Mouse (Mus musculus) intestine, embryonic 14.5 days (tissue): ENCODE results near the gene Ppp4r3a. TPM values are rescaled to one million over a fixed set of nuclear protein-coding genes. Genes with fewer than 3 reads are reported as not detected.

Experiments
- ATAC-seq: fragments of 200-750 bp; cut with Nextera tagmentation; replicated peaks from 2 replicates; pipeline ENCODE4 v1.8.0; 2017; ENCODE audit warnings: low read depth, moderate number of reproducible peaks, moderate TSS enrichment, moderate library complexity; ENCODE audit not compliant: low FRiP score, low TSS enrichment
- DNase-seq: peaks from one replicate; pipeline ENCODE4 v3.0.0-alpha.2; 2018; ENCODE audit warnings: low spot score
- H3K27ac ChIP-seq: fragments of 300-500 bp; sonication (generic); 2 replicates; pipeline ENCODE4 v1.5.1; 2014; ENCODE audit warnings: low read depth, mild to moderate bottlenecking, control low read depth
- H3K27me3 ChIP-seq: fragments of 300-500 bp; sonication (generic); replicated peaks from 2 replicates; pipeline ENCODE4 v1.6.1; 2014; ENCODE audit warnings: low read length, control low read depth; ENCODE audit not compliant: control insufficient read depth, insufficient read depth
- H3K36me3 ChIP-seq: fragments of 300-500 bp; sonication (generic); 2 replicates; pipeline ENCODE4 v1.6.1; 2014; ENCODE audit warnings: low read length, control low read depth; ENCODE audit not compliant: control insufficient read depth, insufficient read depth
- H3K4me1 ChIP-seq: fragments of 300-500 bp; sonication (generic); replicated peaks from 2 replicates; pipeline ENCODE4 v1.6.1; 2014; ENCODE audit warnings: low read length, control low read depth, mixed read lengths; ENCODE audit not compliant: control insufficient read depth, insufficient read depth
- H3K4me2 ChIP-seq: fragments of 300-500 bp; sonication (generic); 2 replicates; pipeline ENCODE4 v1.6.1; 2014; ENCODE audit warnings: low read length
- H3K4me3 ChIP-seq: fragments of 300-500 bp; sonication (generic); 2 replicates; pipeline ENCODE4 v1.5.1; 2014; ENCODE audit warnings: low read depth, low read length, control low read depth, mixed read lengths
- H3K9ac ChIP-seq: fragments of 300-500 bp; sonication (generic); 2 replicates; pipeline ENCODE4 v1.6.1; 2014; ENCODE audit warnings: mild to moderate bottlenecking, low read length
- H3K9me3 ChIP-seq: fragments of 300-500 bp; sonication (generic); 2 replicates; pipeline ENCODE4 v1.6.1; 2016; ENCODE audit warnings: low read length, control low read depth; ENCODE audit not compliant: control insufficient read depth
- WGBS: fragments of 180-500 bp; shearing (Covaris S2); extraction: QIAGEN DNeasy Blood & Tissue Kit; methylation state at CpG from one replicate; pipeline ENCODE4 v1.1.7; 2014; 5-methylcytosine and 5-hydroxymethylcytosine counted together
- polyA plus RNA-seq: library from polyadenylated mRNA; unstranded; fragments of >200 nt; fragmentation: Nextera tagmentation; extraction: Ambion mirVana; gene quantifications from 2 replicates; pipeline ENCODE4 v1.2.1, GENCODE M21; 2014

Gene Ppp4r3a
- polyA plus RNA-seq, 1 experiment from 2014 or later = 45.5 TPM

DNA sequence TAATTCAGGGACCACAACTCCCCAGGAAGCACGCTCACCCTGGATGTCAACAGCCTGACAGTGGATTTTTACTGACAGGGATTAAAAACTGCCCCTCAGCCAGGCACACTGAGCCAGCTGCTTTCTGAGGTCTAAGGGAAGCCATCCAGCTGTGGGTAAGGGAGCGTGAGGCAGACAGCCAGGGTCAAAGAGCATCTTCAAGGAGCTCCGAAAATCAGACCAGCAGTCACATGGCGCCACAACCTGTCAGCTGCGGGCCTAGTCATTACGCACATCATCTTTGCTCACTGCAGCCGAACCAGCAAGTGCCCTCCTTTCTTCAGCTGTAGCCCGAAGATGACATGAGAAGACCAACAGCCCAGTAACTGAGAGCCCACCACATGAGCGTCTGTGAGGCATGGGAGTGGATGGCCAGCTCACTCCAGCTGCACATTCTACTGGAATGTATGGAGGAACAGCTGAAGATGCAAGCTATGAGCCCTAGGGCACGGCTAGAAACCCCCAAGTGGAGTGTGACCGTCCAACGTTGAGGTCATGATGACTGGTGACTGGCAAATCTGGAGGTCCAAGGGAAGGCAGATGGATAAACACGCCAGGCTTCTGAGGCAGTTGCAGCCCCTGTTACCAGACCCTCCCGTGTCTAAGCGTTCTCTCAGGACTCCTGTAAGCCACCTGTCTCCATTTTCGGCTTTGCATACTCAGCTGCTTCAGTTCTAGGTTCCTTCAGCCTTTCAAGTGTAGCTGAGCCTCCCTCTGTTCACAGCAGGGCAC lies 87.7 kb downstream of the Ppp4r3a start:
- H3K9ac ChIP-seq = no peak overlapping the region
- no peak overlapping the region for H3K4me3 ChIP-seq
- H3K4me1 ChIP-seq = peaks cover 21% of the 10 kb centered on the region
- DNase-seq (no peak), ATAC-seq (no peak)
- H3K9me3 ChIP-seq = no peaks in the 10 kb centered on the region
- no peak overlapping the region for H3K4me2 ChIP-seq
- no peak overlapping the region for H3K27ac ChIP-seq
- WGBS = 64% methylated on average over 16 of the region's 16 CpGs
- no peaks in the 10 kb centered on the region for H3K36me3 ChIP-seq
- no peaks in the 10 kb centered on the region for H3K27me3 ChIP-seq

DNA sequence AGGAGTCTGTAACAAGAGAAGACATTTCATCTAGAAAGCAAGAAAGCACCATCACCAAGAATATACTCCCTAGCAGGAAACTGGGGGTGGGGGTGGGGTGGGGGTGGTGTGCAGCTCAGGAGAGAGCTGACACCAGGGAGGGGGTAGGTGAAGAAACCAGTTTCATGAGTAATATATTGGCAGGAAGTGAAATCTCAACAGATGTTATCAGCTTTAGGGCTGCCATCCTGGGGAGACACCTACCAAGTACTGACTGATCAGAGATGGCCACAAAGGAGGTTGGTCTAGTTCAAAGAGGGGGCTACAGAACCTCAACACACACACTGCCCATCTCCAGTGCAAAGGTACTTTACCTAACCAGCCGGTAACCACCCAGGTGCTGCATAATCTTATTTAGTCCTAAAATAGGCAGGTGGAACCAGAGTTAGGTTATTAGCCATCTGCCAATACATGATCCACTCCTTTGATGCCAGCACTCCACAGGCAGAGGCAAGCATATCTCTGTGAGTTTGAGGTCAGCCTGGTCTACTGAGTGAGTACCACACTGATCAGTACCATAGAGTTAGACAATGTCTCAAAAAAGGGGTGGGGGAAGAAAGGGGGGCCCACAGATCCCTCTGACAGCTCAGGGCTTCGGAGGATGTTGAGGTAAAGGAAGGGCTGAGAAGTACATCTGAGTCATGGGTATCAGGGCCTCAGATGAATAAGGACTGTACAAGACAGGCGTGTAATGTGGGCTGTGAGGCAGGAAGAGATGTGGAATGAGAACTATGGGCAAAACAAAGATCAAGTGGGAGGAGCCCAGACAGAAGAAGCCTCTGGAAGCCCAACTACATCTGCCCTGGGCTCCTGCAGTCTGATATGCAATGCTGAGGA lies 89.1 kb downstream of the Ppp4r3a start:
- 74% methylated on average over 3 of the region's 3 CpGs for WGBS
- Histone ChIP-seq H3K4me1 (peaks cover 20% of the 10 kb centered on the region), H3K27me3 (no peaks in the 10 kb centered on the region), H3K9ac (no peak overlapping the region; the same call in 1 of the 2 replicates), H3K27ac (no peak overlapping the region), H3K4me2 (no peak overlapping the region), H3K9me3 (no peaks in the 10 kb centered on the region), H3K4me3 (no peak overlapping the region), H3K36me3 (no peaks in the 10 kb centered on the region)
- DNase-seq (no peak), ATAC-seq (no peak)

DNA sequence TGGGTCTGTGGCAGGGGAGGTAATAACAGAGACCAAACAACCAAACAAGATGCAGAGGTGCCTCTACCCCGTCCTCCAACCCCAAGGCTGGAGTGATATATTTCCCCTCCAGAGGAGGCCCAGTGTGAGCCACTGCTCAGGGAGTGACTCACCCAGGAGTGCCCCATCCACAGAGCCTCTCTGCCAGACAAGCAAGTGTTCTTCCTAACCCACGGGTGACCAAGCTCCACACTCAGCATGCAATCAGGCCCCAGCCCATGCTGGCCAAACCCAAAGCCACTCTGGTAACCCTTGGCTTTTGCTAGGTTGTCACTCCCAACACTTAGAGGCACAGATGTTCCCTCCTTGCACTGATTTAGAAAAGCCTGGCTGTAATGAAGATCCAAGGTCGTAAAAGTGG lies 90.4 kb downstream of the Ppp4r3a start:
- no peak for DNase-seq
- Histone ChIP-seq H3K9ac (no peak overlapping the region), H3K4me3 (no peak overlapping the region), H3K36me3 (no peaks in the 10 kb centered on the region), H3K9me3 (no peaks in the 10 kb centered on the region), H3K4me1 (peaks cover 9% of the 10 kb centered on the region), H3K27ac (no peak overlapping the region), H3K4me2 (no peak overlapping the region), H3K27me3 (no peaks in the 10 kb centered on the region)
- ATAC-seq = no peak
- 58% methylated on average over 3 of the region's 3 CpGs for WGBS

DNA sequence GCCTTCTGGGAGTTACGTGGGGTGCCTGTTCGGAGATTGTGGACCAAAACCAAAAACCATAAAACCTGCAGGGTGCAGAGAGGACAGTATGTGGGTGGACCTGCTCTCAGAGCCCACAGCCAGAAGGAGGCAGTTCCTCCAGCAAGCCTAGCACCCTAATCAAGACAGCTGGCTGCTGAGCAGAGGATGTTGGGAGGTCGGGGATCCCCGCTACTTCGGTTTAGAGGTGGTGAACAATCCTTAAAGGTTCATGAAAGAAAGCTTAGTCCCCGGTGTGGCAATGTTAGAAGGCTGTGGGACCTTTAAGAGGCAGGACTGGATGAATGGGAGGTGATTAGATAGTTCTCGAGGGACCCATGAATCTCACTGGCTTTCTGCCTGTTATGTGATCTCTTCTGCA lies 91.0 kb downstream of the Ppp4r3a start:
- no peaks in the 10 kb centered on the region for H3K27me3 ChIP-seq
- DNase-seq (no peak), ATAC-seq (no peak)
- 0 out of 2 replicates have a peak, but pooled peaks cover 5% of the 10 kb centered on the region for H3K4me1 ChIP-seq
- H3K9ac ChIP-seq = no peak overlapping the region
- no peak overlapping the region for H3K4me3 ChIP-seq
- no peak overlapping the region for H3K4me2 ChIP-seq
- no peaks in the 10 kb centered on the region for H3K9me3 ChIP-seq
- H3K27ac ChIP-seq = no peak overlapping the region
- no peaks in the 10 kb centered on the region for H3K36me3 ChIP-seq
- 75% methylated on average over 7 of the region's 7 CpGs for WGBS

DNA sequence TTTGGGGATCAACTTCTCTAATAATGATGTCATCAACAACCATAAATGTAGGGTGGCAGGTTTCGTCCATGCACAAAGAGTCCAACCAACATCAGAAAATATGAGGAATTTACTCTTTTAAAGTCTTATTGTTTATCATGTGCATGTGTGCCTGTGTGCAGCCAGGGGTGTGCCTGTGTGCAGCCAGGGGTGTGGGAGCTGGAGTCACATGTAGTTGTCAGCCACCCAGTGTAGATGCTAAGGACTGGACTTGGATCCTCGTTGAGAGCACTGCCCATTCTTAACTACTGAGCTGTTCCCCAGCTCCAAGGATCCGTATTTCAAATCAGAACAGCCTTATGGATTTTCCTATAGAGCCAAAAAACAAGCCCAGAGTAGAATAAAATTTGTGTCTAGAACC lies 92.4 kb downstream of the Ppp4r3a start:
- no peak overlapping the region for H3K4me2 ChIP-seq
- H3K27ac ChIP-seq = no peak overlapping the region

DNA sequence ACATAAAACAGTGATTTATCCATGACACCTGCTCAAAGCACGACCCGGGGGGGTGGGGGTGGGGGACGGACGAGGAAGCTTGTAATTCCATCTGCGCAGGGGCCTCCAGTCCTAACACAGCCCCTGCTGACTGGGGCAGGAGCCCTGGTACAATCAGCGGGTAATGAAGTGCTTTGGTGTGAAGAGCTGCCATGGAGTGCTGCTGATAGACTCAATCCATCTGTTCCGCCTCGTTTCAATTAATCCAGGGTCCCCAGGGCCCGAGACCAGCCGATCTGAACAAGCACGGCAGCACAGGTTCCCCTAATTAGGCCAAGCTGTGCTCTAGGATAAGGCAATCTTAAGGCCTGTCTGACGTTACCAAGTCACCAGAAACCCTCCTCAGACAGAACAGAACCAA lies 93.2 kb downstream of the Ppp4r3a start:
- H3K4me2 ChIP-seq = no peak overlapping the region
- no peaks in the 10 kb centered on the region for H3K36me3 ChIP-seq
- ATAC-seq (no peak), DNase-seq (no peak)
- H3K9me3 ChIP-seq = no peaks in the 10 kb centered on the region
- no peaks in the 10 kb centered on the region for H3K27me3 ChIP-seq
- H3K4me1 ChIP-seq = no peaks in the 10 kb centered on the region; the same call in 1 of the 2 replicates
- 53% methylated on average over 12 of the region's 12 CpGs for WGBS
- H3K9ac ChIP-seq = no peak overlapping the region
- H3K27ac ChIP-seq = no peak overlapping the region
- H3K4me3 ChIP-seq = no peak overlapping the region

More for the DNA sequence above, 92.4 kb downstream of the Ppp4r3a start:
- ATAC-seq (no peak), DNase-seq (no peak)
- Histone ChIP-seq H3K4me3 (no peak overlapping the region), H3K4me1 (0 out of 2 replicates have a peak, but pooled peaks cover 3% of the 10 kb centered on the region), H3K9me3 (no peaks in the 10 kb centered on the region), H3K36me3 (no peaks in the 10 kb centered on the region), H3K9ac (no peak overlapping the region), H3K27me3 (no peaks in the 10 kb centered on the region)
- WGBS = 74% methylated on average over 3 of the region's 3 CpGs

DNA sequence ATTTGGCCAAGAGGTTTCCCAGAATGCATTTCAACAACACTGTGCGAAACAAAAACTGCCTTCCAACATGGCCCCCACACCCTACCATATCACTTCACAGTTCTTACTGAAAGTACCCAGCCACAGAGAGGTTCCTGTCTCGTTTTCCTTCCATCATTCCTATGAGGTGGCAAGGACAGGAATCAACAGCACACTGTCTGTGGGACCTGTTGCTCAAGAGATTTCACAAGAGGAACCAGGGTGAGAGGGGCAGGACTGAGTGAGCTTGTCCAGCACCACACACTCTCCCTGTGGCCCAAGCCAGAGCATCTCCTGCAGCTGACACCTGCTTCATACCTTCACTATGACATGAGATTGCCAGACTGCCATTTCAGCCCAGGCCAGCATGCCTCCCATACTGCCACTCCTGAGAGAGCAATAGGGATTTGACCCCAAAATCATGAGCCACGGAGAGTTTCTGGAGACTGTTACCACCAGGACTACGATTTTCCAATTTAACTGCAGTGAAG lies 93.7 kb downstream of the Ppp4r3a start:
- no peak overlapping the region for H3K4me2 ChIP-seq
- no peak overlapping the region for H3K4me3 ChIP-seq
- H3K9me3 ChIP-seq = no peaks in the 10 kb centered on the region
- WGBS = 58% methylated on average over 4 of the region's 4 CpGs
- no peak overlapping the region for H3K9ac ChIP-seq
- H3K27ac ChIP-seq = no peak overlapping the region
- no peaks in the 10 kb centered on the region; the same call in 1 of the 2 replicates for H3K4me1 ChIP-seq
- no peaks in the 10 kb centered on the region for H3K27me3 ChIP-seq
- H3K36me3 ChIP-seq = no peaks in the 10 kb centered on the region
- no peak for DNase-seq
- no peak for ATAC-seq
